Mouse (Mus musculus) left cerebral cortex, postnatal 14 days (tissue): ENCODE measurements around the gene Rasl11b. TPM values are rescaled to one million over a fixed set of nuclear protein-coding genes. Genes with fewer than 3 reads are reported as not detected.

Experiments
- DNase-seq, 2 experiments: peaks; one replicate each; pipeline ENCODE4 v3.0.0; 2021 to 2022; ENCODE audit warnings: low spot score in 2 of 2, mixed read lengths in 1 of 2
- intact Hi-C: fragments of 180-260 bp; cut with DNase I; formaldehyde crosslinking; loops from one replicate; pipeline ENCODE4 v1.15.1; 2025
- total RNA-seq, 2 experiments: library from RNA; stranded (reverse); gene quantifications; 2 replicates each; pipeline ENCODE4 v1.2.3; 2021

Gene Rasl11b
- total RNA-seq, 2 experiments from 2014 or later, result 97.1 to 110 TPM

DNA sequence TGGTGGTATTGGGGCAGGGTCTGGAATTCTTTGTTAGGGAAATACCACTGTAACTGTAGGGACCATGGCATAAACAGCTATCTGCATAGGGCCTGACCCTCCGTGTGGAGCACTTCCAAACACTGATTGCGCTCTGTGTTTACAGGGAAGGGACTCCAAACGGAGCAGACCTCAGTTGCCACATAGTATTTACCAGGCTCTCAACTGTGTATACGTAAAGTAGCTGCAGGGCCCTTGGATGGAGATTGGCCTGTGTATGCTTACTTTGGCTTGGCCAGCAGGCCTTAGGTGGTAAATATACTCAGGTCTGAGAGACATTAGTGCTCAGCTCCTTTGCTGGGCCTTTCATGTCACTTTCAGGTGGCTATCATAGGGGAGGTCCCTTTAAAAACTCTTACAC, 7.4 kb downstream of the Rasl11b start:
- DNase-seq, result no peak
- intact Hi-C loops, result no loop called here

GRCm38 (mm10) chr5:74204465-74204864, 9.4 kb downstream of the Rasl11b start:
- intact Hi-C loops, result no loop called here
- DNase-seq, result no peak

DNA sequence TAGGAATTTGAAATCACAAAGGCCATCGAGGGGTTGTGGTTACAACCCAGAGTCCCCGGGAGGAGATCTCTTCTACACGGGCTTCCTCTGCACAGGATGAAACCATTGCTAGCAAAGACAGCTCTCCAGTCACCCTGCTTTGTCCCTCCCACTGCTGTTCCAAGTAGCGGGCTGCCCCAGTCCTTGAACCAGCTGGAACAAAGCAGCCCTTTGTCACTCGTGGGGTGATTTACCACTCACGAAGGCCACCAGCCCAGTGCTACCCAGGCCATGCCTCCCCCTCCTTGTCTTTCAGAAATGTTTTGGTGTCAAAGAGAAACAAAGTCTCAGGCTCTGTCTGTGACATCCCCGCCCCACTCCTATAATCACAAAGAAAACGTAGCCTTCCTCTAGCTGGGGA, 10.4 kb downstream of the Rasl11b start:
- intact Hi-C loops, result no loop called here
- no peak for DNase-seq

- intact Hi-C loops, result no loop called here
- DNase-seq, result no peak
Measured at GRCm38 (mm10) chr5:74206038-74206437, 11.0 kb downstream of the Rasl11b start.

GRCm38 (mm10) chr5:74206649-74207048, 11.6 kb downstream of the Rasl11b start:
- intact Hi-C loops, result no loop called here
- DNase-seq, result no peak

GRCm38 (mm10) chr5:74207209-74207608, 12.1 kb downstream of the Rasl11b start:
- intact Hi-C loops, result no loop called here
- peak in 1 of 2 experiments; percentile 31 for DNase-seq

GRCm38 (mm10) chr5:74208438-74208837, 13.4 kb downstream of the Rasl11b start:
- intact Hi-C loops, result no loop called here
- no peak for DNase-seq

DNA sequence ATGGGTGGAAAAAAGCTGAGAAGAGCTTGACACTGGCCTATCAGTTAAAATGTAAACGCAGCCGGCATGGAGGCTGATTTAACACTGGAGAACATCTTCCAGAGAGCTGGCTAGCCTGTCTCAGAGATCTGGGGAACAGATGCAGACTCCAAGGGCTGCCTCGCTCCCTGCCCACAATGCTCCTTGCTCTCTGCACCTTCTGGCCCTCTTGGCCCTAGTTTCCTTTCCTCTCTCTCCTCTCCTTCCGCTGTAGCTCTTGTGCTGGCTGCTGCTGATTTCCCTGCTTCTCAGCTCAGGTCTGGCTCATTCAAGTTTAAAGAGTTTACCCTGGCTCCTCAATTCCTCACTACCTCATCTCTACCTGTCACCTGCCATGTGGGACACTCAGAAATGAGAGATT, 14.6 kb downstream of the Rasl11b start:
- intact Hi-C loops, result no loop called here

GRCm38 (mm10) chr5:74211346-74211745, 16.3 kb downstream of the Rasl11b start:
- intact Hi-C loops, result no loop called here

More for the DNA sequence above, 14.6 kb downstream of the Rasl11b start:
- no peak for DNase-seq

GRCm38 (mm10) chr5:74214501-74215110, 19.5 kb downstream of the Rasl11b start:
- no peak for DNase-seq
- intact Hi-C loops, result no loop called here

More at GRCm38 (mm10) chr5:74211346-74211745, 16.3 kb downstream of the Rasl11b start:
- DNase-seq, result no peak

DNA sequence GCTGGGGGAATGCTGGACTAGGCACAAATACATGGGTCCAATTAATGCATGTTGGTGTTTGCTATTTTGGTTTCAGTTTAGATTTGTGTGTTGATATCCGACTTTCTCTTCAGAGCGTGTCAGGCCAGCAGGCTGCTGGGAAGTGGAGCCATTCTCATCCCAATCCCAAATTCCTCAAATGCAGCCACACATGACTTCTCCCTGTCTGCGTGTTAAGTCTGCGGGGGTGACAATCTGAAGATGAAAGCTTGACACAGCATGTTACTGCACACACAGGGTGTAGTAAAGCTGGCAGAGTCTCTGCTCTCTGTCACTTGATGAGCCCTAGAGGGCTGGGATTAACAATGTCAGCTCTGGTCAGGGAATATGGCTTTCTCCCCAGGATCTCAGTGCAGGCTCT, 20.0 kb downstream of the Rasl11b start:
- DNase-seq, result no peak
- intact Hi-C loops, result no loop called here

DNA sequence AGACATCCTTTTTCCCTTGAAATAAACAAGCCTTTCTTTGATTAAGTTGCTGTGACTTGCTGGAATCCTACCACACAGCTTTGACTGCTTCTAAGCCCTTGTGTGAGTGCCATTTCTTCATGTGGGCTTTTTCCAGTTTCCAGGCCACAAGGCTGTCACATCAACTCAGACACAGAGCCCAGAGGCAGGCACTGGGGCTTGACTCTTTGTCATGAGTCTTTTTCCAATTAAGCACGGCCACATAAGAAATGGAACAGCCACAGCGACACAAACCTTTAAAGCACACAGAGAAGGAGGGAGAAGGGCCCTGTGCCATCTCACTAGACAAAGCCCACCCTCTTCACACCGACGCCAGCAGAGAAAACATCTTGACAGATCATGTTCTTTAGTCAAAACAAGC, 23.4 kb downstream of the Rasl11b start:
- DNase-seq, result no peak
- intact Hi-C loops, result no loop called here

DNA sequence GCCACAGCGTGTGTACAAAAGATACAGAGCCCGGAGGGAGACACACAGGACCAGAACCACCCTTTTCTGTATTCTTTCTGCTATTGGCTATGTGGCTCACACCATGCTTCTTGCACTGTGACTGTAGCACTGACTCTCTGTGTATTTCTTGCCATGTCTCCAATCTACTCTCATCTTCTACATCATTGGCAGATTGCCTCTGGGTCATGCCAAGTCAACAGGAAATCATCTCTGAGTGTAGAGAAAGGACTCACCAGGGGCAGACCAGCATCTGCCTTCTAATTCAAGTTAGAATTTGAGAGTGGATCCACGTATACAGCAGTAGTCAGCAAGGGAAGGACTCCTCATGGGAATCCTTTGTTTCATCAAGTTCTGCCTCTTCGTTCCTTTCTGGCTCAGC, 27.5 kb downstream of the Rasl11b start:
- intact Hi-C loops, result no loop called here

DNA sequence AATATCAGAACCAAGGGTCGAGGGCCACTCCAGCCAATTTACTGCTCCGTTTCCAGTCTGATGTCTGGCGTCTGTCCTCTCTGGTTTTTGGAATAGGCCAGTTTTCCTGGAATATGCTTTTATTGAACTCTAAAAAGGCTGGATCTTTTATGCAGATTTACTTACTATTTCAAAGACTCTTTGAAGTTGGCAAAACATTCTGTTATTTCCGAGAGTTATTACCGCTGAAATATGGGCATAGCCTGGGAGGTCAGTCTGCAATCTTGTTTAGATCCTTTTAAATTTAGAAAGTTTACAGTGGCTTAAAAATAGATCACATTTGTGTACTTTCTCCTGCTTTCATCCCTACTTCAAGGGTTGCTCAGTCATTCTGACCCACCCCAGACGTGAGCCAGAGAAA, 29.4 kb downstream of the Rasl11b start:
- intact Hi-C loops, result no loop called here
- DNase-seq, result no peak

More for the DNA sequence above, 27.5 kb downstream of the Rasl11b start:
- no peak for DNase-seq

- intact Hi-C loops, result no loop called here
- DNase-seq, result no peak
Measured at GRCm38 (mm10) chr5:74226183-74226582, 31.1 kb downstream of the Rasl11b start.

GRCm38 (mm10) chr5:74227352-74227751, 32.3 kb downstream of the Rasl11b start:
- DNase-seq, result no peak
- intact Hi-C loops, result no loop called here

DNA sequence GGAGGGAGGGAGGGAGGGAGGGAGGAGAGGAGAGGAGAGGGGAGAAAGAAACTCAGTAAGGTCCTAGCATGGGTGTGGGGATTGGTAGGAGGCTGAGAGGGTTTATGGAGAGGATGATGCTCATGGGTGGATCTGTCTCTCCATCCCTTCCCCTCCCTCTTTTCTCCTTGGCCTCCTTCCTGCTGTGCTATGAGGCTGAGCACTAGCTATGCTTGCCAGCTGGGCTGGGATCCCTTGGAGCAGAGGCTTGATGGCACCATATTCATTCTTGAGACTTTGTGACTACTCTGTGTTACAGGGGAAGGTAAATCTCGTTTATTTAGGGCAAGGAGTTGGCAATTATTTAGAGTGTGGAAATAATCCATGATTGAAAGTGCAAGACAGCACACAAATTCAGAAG, 33.9 kb downstream of the Rasl11b start:
- intact Hi-C loops, result no loop called here
- no peak for DNase-seq

DNA sequence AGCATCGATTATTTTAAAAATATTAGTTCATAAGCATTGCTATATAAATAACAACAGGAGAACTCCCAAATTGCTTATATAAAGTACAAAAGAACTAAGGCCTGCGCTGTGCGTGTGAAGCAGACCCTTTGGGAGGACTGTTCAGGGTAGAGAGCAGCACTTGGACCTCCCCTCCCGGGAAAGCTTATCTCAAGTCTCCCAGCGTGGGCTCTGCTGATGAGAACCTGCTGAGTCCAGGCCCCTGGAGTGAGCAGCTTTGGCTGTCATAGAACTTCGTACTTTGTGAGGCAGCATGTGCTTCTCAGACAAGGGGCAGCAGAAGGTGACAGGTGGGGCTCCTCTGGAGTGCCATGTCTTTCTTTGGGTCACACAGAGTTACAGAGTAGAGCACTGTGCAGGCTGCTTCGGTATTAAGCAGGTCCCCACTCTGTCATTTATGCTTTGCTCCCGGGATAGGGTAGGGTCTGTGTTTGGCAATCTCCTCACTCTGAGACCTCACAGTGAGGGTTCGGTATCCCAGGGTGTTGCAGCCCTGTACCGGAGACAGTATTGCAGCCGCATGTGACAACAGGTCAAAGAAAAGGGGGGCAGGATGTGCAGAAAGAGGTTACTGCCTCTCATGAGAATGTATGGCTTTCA, 34.8 kb downstream of the Rasl11b start:
- DNase-seq, result no peak

GRCm38 (mm10) chr5:74230525-74230924, 35.4 kb downstream of the Rasl11b start:
- intact Hi-C loops, result no loop called here
- no peak for DNase-seq

More for the DNA sequence above, 34.8 kb downstream of the Rasl11b start:
- intact Hi-C loops, result no loop called here

- DNase-seq, result no peak
- intact Hi-C loops, result no loop called here
Measured at GRCm38 (mm10) chr5:74233808-74234207, 38.7 kb downstream of the Rasl11b start.

DNA sequence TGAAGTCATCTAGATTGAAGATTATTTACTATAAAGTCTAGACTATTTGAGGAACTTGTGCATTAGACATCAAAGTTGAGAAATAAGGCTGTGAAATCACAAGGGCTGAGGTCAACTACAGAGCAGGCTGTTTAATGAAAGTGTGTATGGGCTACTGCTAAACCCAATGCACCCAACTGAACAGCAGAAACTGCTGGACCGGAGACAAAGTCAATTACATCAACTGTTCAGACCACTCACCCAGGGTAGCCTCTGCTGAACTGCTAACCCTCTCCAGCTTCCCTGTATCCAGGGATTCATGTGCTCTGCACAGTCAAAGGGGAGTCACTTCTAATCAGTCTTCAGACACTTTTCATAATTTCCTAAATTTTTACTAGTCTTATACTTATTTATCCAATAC, 44.3 kb downstream of the Rasl11b start:
- intact Hi-C loops, result no loop called here
- DNase-seq, result no peak
